Mouse (Mus musculus): ENCODE measurements around the gene Wdfy2.
A peak's percentile ranks its signal among the peaks of the same experiment; 100 is the strongest.

Gene Wdfy2

GRCm38 (mm10) chr14:62936631-62937380 is 99.3 kb downstream of the Wdfy2 start:
- no peak for DNase-seq (ENCODE audit: low read depth)

GRCm38 (mm10) chr14:62937675-62938074 is 100.2 kb downstream of the Wdfy2 start:
- DNase-seq (ENCODE audit: low read depth): no peak

DNA sequence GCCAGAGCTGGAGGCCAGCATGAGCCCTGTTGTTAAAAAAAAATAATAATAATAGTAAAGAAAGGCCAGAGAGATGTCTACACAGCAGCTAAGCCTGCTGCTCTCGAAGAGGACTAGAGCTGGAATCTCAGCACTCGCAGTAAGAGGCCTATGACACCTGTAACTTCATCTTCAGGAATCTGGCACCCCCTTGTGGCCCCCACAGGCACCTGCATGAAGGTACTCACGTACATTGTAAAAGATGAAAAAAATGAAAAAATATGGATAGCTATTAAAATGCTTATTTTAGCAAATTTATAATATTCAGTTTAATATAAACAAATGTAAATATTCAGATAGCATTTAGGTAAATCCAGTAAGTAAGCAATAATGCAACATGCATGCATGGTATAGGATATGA is 102.0 kb downstream of the Wdfy2 start:
- peak; percentile 48 for DNase-seq (ENCODE audit: low read depth)

DNA sequence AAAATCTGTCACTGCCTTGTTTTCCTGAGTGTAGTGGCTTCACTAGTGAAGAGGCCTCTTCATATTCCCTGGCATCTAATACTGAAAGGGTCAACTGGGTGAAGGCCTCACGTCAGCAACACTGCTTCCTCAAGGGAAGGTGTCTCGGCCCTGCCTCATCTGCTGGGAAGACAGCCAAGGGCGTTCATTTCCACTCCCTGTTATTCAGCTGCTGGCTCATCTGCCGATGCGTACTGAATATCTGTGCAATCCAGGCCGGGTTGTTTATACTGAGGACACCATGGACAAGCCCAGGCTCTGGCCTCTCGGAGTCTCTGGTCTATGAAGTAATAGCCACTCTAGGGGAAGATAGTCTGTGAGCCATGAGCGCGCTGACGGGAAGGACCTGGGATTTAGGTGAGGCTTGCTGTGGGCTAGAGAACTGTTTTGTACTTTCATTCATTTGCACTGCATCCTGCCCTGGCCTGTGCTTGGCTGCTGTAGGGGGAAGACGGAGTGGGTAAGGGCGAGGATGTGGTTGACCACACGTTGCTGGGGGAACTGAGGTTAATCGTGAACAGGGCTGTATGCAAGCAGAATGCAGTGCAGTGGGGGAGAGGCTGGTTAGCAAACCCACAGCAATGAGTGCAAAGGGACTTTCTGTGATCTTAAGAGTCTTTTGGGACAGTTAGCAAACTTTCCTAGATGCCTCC is 103.1 kb downstream of the Wdfy2 start:
- peak; percentile 95 for DNase-seq (ENCODE audit: low read depth)

- no peak for DNase-seq (ENCODE audit: low read depth)
Measured at GRCm38 (mm10) chr14:62946794-62947193, 109.3 kb downstream of the Wdfy2 start.

DNA sequence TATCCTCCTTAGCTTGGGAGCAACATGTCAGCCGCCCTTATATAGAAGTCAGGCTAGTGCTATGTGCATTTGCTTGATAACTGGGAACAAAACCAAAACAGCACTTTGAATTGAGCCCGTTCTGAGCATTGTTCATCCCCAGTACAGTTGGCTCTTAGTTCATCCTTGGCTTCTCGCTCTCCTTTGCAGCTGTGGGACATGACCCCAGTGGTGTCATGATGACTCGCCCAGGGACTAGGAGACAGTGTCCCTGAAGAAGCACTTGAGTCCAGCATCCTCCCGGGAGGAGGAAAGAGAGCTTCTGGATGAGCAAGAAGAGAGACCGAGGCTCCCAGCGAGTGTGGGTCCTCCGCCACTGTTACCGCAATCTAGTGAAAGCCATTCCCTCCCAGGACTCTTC is 118.6 kb downstream of the Wdfy2 start:
- no peak for DNase-seq (ENCODE audit: low read depth)

- no peak for DNase-seq (ENCODE audit: low read depth)
Measured at GRCm38 (mm10) chr14:62963632-62964031, 126.2 kb downstream of the Wdfy2 start.

DNA sequence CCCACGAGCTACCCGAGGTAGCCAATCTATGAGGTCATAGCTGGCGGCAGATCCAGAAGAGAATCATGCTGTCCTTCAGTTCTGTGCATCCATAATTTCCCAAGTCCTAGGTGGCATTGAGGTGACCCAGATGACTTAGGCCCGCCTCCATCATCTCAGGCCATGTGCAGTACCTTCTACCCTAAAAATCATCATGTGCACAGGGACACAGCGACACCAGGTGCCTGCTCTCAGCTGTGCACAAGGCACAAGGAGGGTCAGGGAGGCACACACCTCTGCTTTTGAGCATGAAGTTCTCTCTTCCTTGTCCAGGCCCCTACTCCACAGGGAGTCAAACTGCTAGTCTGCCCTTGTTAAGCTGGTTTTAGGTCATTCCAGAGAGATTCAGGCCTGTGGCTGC is 127.9 kb downstream of the Wdfy2 start:
- peak; percentile 16 for DNase-seq (ENCODE audit: low read depth)

DNA sequence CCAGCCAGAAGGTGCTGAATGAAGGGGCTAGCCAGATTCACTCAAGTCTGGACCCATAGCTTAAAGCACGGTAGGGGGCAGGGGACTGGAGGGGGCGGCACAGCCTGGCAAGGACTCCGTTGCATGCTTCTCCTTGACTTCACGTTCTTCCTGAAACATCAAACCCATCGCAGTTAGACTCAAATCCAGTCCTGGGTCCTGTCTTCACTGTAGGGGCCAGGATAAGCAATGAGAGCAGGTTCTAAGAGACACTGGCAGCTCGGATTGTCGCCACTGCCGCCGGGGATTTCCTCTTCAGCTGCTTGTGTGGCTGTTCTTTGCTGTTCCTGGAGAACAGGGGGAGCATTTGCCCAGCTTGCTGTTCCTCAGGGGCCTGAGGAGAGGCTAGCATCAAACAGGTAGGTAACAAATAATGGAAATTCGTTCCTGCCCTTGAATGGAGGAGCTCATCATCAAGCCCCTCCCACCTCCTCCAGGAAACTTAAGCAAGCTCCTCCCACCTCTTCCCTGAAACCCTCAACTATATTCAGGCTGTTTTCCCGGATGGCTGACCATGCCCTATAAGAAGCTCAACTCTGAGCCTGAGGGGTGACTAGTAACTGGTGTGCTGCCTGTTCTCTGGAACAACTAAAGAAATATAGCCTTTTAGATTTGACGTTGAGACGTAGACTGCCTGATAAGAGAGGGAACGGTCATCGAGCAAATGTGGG is 128.5 kb downstream of the Wdfy2 start:
- no peak for DNase-seq (ENCODE audit: low read depth)

DNA sequence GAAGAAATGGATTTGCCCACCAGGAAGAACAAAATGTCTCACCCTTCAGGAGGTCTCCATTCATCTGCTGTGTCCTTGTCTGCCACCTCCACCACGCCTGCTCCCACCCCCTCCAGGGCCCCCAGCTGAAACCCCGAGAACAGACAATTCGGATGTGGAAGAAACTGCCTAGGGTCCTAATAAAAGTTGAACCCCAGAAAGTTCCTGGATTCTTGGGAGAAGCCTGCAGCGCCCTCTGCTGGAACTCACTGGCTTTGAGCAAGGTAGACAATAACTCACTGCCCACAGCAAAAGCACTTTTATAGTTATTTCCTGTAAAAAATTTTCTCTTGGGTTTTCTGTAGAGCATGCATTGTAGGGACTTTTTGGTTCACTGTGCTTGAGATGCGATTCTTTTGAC is 137.6 kb downstream of the Wdfy2 start:
- DNase-seq (ENCODE audit: low read depth): peak; percentile 76

DNA sequence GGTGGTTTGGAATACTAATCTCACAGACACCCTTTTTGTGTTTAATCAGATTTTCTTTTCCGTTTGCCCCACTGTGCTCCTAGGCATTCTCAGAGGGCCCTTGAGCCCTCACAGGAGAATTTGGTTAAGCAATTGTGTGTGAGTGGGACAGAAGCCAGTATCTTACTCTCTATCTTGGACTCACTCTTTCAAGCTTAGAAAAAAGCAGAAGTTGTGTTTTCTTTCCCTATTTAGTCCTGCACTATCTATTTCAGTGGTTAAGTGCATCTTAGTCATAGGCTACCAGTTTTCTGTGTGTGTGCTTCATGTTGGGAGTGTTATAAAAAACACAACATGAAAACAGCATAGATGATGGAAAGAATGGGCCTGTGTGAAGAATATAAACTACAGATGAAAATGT is 142.3 kb downstream of the Wdfy2 start:
- no peak for DNase-seq (ENCODE audit: low read depth)

DNA sequence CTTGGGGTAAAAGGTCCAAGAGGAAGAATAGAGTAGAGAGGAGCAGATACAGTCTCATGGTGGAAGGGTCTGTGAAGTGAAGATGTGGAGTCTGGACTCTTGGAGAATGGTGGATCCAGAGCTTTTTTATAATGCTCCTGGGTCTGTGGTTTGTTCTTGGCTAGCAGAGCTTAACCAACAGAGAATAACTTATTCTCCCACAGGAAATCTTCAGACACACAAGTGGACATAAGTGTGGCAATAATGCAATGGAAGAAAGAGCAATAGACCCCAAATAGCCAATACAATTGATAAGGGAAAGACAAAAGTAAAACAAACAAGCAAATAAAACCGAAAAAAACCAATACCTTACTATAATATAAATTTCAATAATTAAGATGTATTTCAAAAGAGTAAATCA is 146.9 kb downstream of the Wdfy2 start, which contains the start of gene Defb48:
Gene Defb48 (minus strand): TSS at position 101 of the 400 bp plus-strand sequence.
- no peak for DNase-seq (ENCODE audit: low read depth)

- no peak for DNase-seq (ENCODE audit: low read depth)
Measured at GRCm38 (mm10) chr14:62991271-62991670, 153.8 kb downstream of the Wdfy2 start.

- no peak for DNase-seq (ENCODE audit: low read depth)
Measured at GRCm38 (mm10) chr14:62991849-62992510, 154.5 kb downstream of the Wdfy2 start.

GRCm38 (mm10) chr14:62997777-62998176 is 160.3 kb downstream of the Wdfy2 start, which contains the start of gene Defb47:
TSS of gene Defb47 (plus strand) at chr14:62998077.
- no peak for DNase-seq (ENCODE audit: low read depth)

DNA sequence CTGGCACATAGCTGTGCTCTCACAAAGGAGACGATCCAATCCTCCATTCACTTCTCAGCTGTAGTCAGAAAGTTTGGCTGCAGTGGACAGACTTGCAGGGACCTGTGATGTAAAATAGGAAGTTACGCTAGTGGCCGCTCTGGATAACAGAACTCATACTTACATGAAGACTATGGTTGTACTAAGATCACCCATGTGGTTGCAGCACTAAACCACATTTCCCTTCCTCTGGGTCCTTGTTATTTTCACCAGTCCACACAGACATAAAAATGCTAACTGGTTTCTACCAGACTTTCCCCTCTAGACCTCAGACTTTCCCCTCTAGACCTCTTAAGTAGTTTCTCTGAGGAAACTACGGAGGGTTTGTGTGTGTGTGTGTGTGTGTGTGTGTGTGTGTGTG is 161.5 kb downstream of the Wdfy2 start:
- DNase-seq (ENCODE audit: low read depth): peak; percentile 11

GRCm38 (mm10) chr14:63002588-63002987 is 165.1 kb downstream of the Wdfy2 start:
- no peak for DNase-seq (ENCODE audit: low read depth)
